Mouse (Mus musculus): ENCODE data around the gene Gm17577. TPM values are rescaled to one million over a fixed set of nuclear protein-coding genes. Genes with fewer than 3 reads are reported as not detected.
"Not testable (repeated sequence)": the region's sequence is repeated elsewhere in the genome, so short reads cannot be mapped to it uniquely, and the experiment has no call there.

Gene Gm17577
- not detected in 2 replicates for polyA plus RNA-seq (2015; fragmentation: Nextera tagmentation; extraction: Ambion mirVana)

DNA sequence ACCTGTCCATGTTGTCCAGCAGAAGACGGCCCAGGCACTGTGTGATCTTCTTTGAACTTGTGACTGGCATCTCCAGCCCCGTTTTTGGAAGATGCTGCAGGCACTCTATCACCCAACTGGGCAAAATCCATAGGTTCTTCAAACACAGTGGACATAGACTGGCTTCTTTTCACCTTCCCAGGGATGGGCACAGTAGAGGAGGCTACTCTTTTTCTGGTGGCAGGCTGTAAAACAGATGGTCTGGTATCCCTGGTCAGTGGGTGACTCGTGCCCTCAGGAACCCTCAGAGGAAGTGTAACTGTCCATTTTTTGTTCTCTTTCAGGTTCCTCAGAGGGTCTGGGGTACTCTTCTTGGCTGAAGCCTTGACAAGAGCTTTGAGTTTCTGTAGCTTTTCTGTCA is at the start of gene Gm17577:
TSS of gene Gm17577 (minus strand) at position 101 of the 400 bp plus-strand sequence.
- not testable (repeated sequence) for H3K27ac ChIP-seq (replicated peaks); H3K4me1 ChIP-seq (replicated peaks); H3K9ac ChIP-seq; H3K27me3 ChIP-seq; H3K4me3 ChIP-seq; H3K36me3 ChIP-seq; H3K4me2 ChIP-seq; ATAC-seq (ENCODE audit: low read depth); H3K9me3 ChIP-seq
- no CpG with 5 or more reads among the region's 3 CpGs for WGBS

DNA sequence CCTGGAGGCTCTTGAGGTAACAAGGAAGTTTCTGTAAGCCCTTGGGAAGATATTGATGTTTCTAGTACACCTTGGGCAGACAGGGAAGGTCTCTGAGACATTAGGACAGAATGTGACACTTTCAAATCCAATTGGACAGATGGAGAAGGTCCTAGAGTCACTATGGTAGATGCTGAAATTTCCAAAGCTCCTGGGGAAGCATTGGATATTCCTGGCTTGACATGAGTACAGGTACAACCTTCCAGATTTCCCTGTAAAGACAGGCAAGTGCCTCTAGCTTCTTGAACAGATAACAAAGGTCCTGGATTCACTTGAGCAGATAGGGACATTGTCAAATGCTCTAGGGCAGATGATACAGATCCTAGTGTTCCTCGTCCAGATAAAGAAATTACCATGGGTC is 24.3 kb downstream of the Gm17577 start, which contains the start of gene Srsx:
TSS of gene Srsx (minus strand) at position 101 of the 400 bp plus-strand sequence.
- WGBS, result 57% methylated on average over 1 of the region's 1 CpGs
- H3K36me3 ChIP-seq; H3K9ac ChIP-seq; H3K4me3 ChIP-seq; ATAC-seq (ENCODE audit: low read depth); H3K4me1 ChIP-seq (replicated peaks); H3K27me3 ChIP-seq; H3K9me3 ChIP-seq; H3K4me2 ChIP-seq; H3K27ac ChIP-seq (replicated peaks): not testable (repeated sequence)

Other genes with a start within 250 kb of the Gm17577 start
- not detected in 2 replicates for gene Gm17521, start 217.2 kb downstream of the Gm17577 start, polyA plus RNA-seq (2015; fragmentation: Nextera tagmentation; extraction: Ambion mirVana)
- gene Cldn34c1, start 143.4 kb downstream of the Gm17577 start, polyA plus RNA-seq (2015; fragmentation: Nextera tagmentation; extraction: Ambion mirVana), result 40.6 and 44.4 TPM in 2 replicates
- gene Srsx, start 24.4 kb downstream of the Gm17577 start, polyA plus RNA-seq (2015; fragmentation: Nextera tagmentation; extraction: Ambion mirVana), result not detected in 2 replicates

Data from neural tube, embryonic 13.5 days (tissue).